Mouse (Mus musculus) urinary bladder, postnatal 25 days (tissue): ENCODE data around the gene Odf2.

Experiments used
- DNase-seq: peaks from one replicate; pipeline ENCODE4 v3.0.0; 2022; ENCODE audit warnings: low spot score

Gene Odf2

DNA sequence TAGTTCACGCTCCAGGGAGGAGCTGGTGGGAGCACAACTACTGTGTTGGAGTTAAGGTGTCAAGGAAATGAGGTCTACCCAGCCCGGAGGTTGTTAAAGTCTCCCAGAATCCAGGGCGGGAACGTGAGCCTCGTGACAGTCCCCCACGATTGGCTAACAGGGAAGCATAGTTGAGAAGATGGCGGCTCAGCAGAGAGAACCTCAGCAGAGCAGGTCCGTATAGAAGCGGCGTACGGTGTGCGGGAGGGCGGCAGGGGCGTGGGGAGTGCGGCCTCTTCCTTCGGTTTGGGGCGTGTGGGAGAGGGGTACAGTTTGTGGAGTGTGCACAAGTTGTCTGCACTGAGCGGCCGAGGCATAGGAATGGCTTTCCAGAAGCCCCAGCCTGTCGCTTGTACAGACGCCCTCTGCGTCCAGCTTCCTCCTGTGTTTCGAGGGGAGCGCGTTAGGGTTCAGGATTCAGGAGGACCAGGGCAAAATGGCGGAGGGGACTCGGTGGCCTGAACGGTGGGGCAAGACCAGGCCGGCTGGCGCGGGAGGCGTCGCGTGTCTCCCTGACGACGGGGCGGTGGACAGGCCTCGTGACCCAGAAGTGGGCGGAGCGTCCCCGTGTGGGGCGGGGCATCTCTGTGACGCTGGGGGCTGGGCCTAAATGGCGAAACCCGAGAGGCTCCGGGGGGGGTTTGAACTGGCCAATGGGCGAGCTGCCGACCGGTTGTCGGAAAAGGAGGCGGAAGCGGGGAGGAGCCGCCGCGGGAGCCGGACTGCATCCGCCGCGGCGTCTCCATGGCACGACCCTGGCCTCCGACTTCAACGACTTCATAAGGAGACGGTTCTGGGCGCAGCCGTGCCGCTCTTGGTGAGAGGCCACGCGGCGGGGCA is at the start of gene Odf2:
TSS of gene Odf2 (plus strand) at position 156 of the 879 bp plus-strand sequence.
- peak; percentile 100 for DNase-seq

DNA sequence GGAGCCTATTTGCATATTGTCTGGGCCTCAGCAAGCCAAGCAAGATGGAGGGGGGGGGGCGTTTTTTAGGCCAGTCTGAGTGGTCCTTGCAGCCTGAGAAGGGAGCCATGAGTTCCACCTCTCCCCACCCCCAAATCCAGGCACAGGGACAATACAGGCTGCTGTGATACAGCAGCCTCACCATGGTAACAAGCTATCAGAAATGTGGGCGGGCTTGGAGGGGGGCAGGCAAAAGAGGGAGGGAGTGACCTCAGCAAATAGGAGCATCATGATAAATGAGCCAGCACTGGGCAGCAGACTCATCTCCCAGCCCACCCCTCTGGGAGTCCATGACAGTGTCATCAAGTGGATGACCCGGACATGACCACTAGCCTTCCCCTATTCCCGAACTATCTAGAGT is 49.6 kb upstream of the Odf2 start:
- no peak for DNase-seq

DNA sequence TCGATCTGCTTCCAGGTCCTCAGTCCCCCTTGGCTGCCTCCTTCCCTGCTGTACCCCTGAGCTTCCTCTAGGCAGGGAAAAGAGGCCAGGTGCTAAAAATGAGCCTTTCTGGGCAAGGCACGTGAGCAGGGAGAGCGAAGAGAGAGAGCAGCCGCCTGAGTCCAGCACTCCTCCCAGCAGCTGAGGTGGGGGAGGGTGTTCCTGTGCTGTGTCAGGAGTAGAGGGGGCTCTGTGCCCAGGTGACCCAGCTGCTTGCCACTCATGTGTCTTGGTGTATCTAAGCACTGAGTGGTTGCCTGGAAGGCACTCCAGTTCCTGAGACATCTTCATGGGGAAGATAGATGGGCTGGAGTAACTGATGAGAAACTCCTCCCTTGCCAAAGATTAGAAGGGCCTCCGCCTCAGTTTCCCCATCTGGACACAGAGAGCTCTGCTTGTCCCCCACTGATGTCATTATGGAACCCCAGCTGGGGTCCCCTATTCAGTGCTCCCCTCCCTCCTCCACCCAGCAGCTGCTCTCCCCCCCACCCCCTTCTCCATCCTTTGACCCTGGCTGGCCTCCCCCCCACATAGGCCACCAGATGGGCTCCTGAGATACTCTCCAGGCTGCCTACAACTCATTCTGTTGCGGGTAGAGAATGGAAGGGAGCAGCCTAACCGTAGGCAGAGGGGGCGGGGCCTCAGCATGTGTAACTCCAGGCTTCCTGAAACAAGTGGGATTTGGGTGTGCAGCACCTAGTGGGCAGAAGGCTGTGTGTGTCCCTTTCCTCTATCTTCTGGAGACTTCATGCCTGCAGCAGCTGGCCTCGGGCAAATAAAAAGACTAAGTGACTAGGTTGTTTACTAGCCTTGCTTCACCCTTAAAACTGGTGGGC is 45.6 kb upstream of the Odf2 start:
- DNase-seq, result no peak

DNA sequence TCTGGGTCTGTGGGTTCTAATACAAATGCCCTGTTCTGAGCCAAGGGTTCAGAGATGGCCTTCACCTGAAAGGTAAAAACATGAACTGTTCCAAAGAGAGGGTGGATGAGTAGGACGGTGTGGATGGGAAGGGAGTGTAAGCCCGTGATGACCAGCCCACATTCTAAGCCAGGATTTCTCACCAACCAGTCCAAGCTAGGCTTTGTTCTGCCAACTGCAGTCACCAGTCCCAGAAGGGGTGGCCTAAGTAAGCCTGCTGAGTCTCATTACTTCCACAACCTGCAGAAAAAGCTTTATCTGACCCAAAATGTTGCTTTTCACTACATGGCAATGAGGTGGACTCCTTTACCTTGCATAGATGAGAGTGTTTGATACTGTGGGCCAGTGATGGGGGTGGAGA is 44.9 kb upstream of the Odf2 start:
- no peak for DNase-seq

DNA sequence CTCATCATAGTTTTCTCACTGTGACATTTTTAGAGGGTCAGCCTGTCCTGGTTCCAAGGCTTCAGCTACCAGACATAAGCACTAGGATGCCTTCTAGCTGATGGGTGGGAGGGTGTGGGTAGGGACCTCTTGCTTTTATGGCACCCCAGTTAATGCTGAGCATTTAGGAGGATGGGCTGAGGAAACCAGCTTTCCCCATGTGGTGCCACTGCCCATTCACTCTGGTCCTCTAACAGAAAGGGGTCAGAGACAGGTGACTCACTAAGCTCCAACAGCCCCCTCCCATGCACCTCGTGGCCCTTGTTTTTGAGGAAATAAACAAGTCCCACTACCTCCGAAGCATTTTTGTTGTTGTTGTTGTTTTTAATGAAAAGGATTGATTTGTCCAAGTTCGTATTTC is 44.4 kb upstream of the Odf2 start:
- DNase-seq, result no peak

DNA sequence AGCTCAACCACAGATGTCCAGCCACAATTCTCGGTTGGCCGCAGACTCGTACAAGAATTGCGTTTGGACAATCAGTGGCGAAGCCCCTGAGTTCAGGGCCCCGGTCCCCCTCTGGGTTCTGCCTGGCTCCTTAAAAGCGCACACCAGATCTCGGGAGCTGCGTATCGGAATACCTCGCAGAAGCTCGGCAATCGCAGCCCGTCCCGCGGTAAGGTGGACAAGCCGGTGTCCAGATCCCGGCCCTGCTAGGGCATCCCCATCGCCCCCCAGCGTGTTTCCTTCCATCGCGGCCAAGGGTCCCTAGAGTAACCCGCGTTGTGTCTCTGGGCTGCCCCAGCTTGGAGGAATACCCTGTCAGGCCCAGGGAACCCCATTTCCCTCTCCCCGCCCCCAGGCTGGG is 43.4 kb upstream of the Odf2 start:
- no peak for DNase-seq

DNA sequence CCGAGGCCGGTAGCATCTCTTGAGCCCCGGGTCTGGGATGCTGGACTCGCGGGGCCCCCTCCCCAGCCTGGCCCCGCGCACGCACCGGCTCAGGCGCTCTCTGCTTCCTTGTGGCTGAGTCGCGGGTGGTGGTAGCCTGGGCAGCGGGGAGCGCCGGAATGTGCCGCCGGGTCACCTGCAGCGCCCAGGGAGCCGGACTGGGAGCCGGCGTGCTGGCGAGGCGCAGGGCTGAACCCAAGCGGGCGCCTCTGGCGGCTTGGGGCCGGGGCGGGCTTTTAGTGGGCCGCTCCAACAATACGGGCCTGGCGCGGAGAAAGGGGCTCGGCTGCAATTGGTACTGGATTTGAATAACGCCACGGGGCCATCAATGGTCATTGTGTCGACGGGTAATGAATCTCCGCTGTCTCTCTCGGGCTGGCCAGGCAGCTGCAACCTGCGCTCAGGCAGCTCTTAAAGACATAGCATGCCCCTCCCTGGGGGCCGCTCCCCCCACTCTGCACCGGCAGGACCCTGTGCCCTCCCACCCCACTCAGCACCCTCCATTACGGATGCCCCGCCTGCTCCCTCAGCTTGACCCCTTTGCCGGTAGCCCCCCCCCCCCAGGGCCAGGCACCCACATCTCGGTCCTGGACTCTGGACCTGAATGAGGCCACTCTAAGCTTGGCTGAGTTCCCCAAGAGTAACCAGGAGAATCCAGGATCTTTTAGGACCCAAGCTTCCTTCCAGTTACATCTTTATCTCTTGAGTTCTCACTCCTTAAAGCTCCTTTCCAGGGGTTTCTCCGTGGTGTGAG is 42.8 kb upstream of the Odf2 start:
- DNase-seq, result no peak

DNA sequence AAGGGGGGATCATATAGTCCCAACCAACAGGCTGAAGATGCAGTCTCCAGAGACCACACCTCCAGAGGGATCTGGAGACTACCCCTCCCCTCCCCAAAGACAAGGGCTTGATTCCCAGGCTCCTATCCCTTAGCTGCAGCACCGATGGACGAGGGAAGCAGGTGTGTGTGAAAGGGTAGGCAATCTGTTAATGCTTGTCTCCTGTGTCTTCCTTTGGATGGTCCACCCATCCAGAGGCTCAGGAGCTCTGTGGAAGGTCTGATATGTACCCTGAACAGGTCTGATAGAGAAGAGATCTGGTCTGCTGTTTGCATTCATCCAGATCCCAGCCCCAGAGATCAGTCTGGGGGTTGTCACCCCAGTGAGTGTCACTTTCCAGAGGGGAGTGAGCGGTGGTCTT is 42.1 kb upstream of the Odf2 start:
- no peak for DNase-seq

DNA sequence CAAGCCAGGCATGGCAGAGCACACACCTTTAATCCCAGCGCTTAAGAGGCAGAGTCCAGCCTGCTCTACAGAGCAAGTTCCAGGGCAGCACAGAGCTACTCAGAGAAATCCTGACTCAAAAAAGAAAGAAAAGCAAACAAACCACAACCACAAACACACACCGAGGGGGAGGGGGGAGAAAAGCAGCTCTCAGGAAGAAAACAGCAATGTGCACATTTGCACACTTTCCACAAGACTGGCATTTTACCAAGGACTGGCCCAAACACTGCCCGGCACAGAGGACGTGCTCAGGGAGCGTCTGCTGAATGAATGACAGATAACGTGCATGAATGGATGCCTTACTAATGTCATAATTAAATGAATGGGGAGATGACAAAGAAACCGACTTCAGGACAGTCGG is 40.0 kb upstream of the Odf2 start:
- no peak for DNase-seq

DNA sequence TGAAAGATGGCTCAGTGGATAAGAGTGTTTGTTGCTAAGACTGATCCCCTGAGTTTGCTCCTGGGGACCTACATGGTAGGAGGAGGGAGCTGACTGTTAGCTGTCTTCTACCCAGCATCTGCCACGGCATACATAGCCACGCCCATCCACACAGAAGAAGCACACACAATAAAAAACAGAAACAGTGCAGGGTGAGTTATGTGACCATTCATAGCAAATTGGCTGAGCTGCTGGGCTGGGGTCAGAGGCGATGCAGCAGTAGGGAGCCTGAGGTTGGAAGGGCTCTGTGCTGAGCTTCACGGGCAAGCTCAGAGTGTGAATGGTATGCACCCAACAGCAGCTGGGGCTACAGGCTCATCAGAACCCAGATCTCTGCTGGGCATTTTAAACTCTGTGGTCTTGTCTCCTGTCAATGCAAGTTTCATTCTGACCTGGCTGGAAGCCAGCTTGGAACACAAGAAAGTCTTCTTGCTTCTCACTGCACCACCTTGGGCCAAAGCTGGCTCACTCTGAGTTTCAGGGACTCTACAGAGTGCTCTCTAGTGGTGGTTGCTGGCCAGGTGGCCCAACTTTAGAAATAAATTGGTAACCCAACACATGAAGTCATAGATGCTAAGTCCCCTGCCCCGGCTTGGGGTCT is 39.1 kb upstream of the Odf2 start:
- no peak for DNase-seq

DNA sequence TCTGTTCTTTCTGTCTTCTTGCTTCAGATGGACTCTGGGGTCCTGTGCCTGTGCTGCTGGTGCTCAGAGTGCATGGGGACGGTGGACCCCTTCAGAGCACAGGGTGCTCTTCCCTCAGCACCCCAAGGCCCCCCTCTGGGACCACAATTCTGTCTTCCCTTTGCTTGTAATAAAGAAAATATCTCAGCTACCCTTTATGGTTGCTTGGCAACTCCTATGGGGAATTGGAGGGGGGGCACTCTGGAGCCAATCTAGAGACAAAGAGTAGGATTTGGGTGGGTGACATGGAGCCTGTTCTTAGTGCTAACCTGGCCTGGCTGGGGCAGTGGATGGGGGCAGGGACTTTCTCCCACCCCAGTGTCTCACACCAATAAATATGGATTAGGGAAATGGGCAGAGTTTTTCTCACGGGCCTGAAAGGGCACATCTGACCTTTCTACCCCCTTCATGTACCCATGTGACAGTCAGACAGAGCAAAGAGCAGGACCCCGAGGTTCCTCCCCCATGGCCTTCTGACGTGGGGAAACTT is 36.0 kb upstream of the Odf2 start:
- DNase-seq, result no peak

DNA sequence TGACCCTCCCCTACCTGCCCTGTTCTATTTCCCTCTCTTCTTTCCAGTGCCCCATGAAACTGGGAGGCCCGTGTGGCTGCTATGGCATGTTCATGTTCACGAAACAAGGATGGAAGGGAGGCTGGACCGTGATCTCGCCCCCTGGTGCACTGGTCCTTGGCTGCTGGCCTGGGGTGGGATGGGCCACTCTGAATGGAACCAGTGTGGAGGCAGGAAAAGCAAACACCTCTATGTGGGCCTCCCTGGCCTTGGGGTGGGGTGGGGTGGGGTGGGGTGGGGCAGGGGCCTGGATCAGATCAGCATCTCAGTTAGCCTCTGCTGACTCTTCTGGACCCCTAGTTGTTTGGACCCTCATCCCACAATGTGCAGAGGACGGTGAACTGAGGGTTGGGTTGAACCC is 35.3 kb upstream of the Odf2 start:
- DNase-seq, result no peak

DNA sequence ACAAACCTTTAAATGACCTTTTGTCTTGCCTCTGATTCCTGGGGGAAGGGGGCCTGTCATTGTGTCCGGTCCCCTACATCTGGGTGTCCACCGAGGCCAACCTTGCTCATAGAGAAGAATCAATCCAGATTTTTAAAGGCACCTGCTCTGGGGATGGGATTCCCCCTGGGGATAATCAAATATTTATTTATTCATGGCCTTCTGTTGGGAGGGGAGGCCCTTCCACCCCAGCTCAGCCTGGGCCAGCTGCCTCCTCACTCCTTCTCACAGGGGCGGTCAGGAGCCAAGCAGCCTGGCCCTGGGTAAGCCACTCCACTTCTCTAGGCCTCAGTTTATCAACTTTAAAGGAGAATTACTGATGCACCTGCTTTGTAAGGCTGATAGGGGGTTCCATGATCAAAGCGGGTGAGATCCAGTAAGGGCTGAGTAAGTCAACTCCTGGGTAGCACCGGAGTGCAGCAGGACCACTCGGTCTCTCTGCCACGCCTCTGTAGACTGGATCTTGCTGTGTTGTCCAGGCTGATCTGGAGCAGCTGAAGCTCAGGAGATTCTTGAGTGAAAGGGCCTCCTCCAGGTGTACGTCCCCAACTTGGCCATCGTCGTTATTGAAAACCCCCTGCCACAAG is 33.3 kb upstream of the Odf2 start:
- DNase-seq, result no peak

DNA sequence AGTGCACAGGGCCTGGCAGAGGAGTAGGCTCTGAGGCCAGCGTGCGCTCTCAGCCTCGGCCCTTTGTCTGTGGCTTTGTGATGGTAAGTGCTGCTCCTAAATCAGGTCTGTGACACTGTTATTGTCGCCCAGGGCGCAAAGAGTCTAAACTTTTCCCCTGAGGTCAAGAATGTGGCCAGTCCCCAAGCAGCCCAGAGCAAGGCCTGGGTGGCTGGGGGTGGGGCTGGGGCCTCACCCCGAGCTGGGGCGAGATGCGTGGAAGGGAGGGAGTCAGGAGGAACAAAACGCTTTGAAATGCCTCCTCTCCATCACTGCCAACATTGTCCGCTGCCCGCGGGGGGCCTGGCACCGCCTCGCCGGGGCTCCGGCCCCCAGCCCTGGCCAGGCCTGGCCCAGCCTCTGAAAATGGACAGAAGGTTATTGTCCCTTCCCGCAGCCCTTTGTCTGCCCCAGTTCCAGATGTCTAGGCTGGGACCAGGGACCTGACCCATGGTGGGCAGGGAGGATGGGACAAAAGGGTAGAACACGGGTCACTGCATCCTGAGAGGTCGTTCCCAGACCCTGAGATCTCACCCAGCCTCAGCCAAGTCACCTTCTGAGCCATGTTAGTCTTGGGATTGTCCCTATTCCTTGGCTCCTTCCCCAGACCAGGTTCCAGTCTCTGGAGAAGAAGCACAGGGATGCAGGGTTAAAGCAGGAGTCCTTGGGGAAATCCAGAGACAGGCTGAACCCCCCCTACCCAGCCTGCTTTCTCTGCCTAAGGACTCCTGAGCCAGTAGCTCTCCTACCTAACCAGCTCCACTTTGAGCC is 32.4 kb upstream of the Odf2 start:
- DNase-seq, result no peak

DNA sequence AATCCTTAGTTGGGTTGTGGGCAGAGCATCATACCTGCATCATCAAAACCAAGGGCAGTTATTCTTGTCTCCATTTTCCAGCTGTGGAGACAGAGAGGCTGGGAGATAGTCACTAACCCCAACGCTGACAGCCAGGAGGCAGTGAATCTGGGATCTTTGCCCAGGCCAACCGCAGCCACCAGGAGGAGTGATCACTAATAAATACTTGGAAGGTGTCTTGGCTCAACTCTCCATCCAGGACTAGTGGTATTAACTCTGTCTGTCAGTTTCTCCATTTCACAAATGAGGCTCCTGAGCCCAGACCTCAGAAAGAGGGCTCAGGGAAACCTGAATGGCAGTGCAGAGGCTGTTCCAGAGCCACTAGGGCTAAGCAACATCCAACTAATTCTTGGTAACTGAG is 31.7 kb upstream of the Odf2 start:
- DNase-seq, result no peak

DNA sequence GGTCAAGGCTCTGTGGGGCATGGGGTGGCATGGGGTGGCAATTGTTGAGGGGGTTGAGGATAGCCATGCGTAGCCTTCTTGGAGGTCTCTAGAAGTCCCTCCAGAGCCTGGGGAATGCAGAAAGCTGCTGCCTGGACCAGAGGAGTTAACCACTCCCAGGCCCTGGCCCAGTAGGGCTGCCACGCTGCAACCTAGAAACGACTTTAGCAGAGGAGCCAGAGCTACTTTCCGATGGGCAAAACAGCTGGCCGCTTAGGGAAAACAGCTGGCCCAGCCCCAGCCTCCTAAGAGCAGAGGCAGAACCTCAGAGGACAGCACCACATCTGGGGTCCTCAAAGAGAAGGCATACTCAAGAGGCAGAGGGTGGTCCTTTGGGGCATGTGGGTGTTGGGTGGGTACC is 31.1 kb upstream of the Odf2 start:
- no peak for DNase-seq

DNA sequence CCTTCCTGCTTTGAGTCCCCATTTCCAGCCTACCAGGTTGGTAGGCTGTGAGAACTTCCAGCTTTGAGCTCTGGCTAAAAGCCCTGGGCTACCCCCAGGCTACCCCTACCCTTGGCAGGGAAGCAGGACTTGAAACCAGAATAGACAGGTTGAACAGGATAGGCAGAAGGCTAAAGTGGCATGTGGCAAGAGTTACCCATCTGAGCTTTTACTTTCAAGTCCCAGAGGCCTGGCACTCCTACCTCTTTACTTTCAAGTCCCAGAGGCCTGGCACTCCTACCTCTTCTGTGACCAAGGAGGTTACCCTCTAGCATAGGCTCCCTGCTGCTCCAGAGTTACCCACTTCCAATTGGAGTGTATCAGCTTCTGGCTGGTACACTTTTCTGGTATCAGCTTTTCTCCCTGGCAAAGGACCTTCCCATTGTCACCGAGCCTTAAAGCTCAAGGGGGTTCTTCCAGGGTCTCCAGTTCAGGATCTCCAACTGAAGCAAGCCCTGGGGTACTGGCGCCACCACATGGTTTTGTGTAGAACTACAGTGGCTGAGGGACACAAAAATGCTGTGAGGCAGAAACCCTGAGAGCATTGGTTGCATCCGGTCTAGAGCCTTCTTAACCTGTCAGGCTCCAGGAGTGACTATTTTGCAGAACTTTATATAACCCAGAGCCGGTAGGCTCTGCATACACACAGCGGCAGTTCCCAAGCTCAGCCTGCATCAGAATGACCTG is 30.1 kb upstream of the Odf2 start:
- no peak for DNase-seq

DNA sequence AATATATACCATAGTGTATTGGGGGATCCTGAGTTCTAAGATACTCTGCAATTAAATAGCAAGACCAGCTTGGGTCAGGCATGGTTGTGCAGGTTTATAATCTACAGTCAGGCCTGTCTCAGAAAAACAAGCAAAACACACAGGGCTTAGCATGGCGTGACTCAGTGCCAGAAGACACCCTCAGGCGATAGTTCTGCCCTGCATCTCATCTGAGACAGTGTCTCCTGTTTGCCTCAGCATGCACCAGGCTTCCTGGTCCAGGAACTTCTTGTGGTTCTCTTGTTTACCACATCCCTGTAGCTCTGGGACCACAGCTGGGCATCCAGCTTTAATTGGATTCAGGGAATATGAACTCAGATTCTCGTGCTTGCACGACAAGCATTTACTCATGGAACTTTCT is 23.9 kb upstream of the Odf2 start:
- no peak for DNase-seq

DNA sequence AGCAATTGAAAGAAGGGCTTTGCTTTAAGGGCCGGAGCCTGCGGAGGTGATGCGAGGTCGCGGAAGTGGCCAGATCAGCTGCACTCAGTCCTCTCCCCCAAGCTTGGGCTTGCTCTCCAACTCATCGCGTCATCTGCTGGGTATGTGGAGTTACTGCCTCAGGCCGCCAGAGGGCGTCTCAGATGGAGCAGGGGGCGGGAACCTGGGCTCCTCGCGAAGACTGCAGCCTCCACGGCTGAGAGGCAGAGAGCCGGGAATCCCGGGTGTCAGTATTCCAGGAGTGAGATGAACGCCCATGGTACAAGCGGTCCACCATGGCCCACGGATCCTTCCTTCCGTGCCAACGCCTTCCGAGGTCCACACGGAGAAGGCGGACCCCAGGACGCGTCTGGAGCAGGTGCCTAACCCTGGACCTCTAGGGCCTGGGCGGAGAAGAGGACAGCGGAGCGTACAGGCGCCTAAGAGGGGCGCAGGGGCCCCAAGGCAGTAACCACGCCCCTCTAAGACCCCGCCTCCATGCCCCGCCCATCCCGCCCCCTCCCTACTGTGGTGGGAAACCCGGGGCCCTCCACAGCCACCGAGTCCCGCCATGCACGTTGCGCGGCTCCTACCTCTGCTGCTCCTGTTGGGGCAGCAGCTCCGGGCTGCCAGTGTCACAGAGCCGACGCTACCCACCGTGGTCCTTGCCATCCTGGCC is 19.9 kb upstream of the Odf2 start, which contains the start of gene Cercam:
TSS of gene Cercam (plus strand) at position 216 of the 697 bp plus-strand sequence.
- DNase-seq, result peak; percentile 85
